11 mouse cellular contexts compared by ENCODE assay signal in the genomic region with DNA sequence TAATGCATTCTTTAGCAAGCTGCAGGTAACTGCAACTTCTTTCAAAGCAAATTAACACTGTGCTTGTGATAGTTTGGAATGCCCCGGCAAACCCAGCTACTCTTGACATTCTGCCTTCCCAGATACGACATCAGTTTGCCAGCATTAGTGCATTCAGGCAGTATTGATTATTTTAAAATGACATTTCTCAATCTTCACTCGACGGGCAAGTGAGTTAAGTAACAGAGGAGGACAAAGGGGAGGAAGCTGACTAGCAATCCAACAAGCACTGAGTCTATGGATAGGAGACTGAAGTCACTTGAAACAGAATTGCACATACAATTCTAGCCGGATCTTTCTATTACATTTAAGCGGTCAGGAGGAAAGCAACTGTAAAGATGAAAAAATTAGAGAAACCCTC. TPM values are rescaled to one million over a fixed set of nuclear protein-coding genes. Genes with fewer than 3 reads are reported as not detected.
DNase-seq lines count a peak whose midpoint lies in the region; ATAC-seq and TF ChIP-seq lines count a peak whose summit lies in the region.
"Had no signal": no experiment of that assay in that cellular context is flagged by ENCODE, and none has a peak within 500 bp of the region (broad histone marks: within the 10 kb centered on the region; RNA-seq: fewer than 3 reads in every experiment).

No protein-coding gene starts in this region.

- peaks cover 5% of the 10 kb centered on the region; the same call in 1 of the 2 replicates for H3K27me3 ChIP-seq in heart, postnatal 0 days (ENCODE audit: control insufficient read depth, insufficient read depth, low read length)
- no peaks in the 10 kb centered on the region for H3K27me3 ChIP-seq in embryonic facial prominence, embryonic 12.5 days
- no peaks in the 10 kb centered on the region for H3K27me3 ChIP-seq in intestine, embryonic 15.5 days (replicated peaks)
- no peaks in the 10 kb centered on the region for H3K27me3 ChIP-seq in midbrain, embryonic 15.5 days (replicated peaks)

- no peak overlapping the region for H3K27ac ChIP-seq in heart, postnatal 0 days (ENCODE audit: low read depth)
- H3K27ac ChIP-seq in embryonic facial prominence, embryonic 12.5 days = no peak overlapping the region
- H3K27ac ChIP-seq in intestine, embryonic 15.5 days = no peak overlapping the region
- H3K27ac ChIP-seq in midbrain, embryonic 15.5 days = no peak overlapping the region

- H3K4me2 ChIP-seq in heart, postnatal 0 days (ENCODE audit: low read depth, low read length) = peak overlapping the region; percentile 83; the same call in 1 of the 2 replicates
- H3K4me2 ChIP-seq in embryonic facial prominence, embryonic 12.5 days (replicated peaks) = peak overlapping the region; percentile 80; the same call in 1 of the 2 replicates
- peak overlapping the region; percentile 61; the same call in 1 of the 2 replicates for H3K4me2 ChIP-seq in intestine, embryonic 15.5 days (replicated peaks)
- H3K4me2 ChIP-seq in midbrain, embryonic 15.5 days = peak overlapping the region; percentile 83; the same call in 1 of the 2 replicates

- H3K36me3 ChIP-seq in heart, postnatal 0 days (replicated peaks; ENCODE audit: control insufficient read depth, insufficient read depth, low read length) = no peaks in the 10 kb centered on the region
- no peaks in the 10 kb centered on the region for H3K36me3 ChIP-seq in embryonic facial prominence, embryonic 12.5 days
- H3K36me3 ChIP-seq in intestine, embryonic 15.5 days = no peaks in the 10 kb centered on the region
- H3K36me3 ChIP-seq in midbrain, embryonic 15.5 days (replicated peaks) = no peaks in the 10 kb centered on the region

- no peak for ATAC-seq in heart, postnatal 0 days (ENCODE audit: insufficient read depth, low read depth)
- ATAC-seq in embryonic facial prominence, embryonic 12.5 days (ENCODE audit: insufficient number of reproducible peaks, insufficient read depth, low FRiP score, low TSS enrichment) = no peak
- ATAC-seq in intestine, embryonic 15.5 days = no peak
- ATAC-seq in midbrain, embryonic 15.5 days (replicated peaks) = no peak

- TF ChIP-seq EP300 in heart, postnatal 0 days (IDR thresholded peaks at IDR 0.05; ENCODE audit: low read depth) = no peak

- no peak overlapping the region; the same call in 1 of the 2 replicates for H3K4me3 ChIP-seq in heart, postnatal 0 days (ENCODE audit: low read depth, low read length)
- H3K4me3 ChIP-seq in embryonic facial prominence, embryonic 12.5 days = no peak overlapping the region
- no peak overlapping the region for H3K4me3 ChIP-seq in intestine, embryonic 15.5 days (replicated peaks)
- H3K4me3 ChIP-seq in midbrain, embryonic 15.5 days = peak overlapping the region; percentile 91; the same call in 1 of the 2 replicates

- H3K9me3 ChIP-seq in heart, postnatal 0 days (replicated peaks; ENCODE audit: control insufficient read depth, low read length) = no peaks in the 10 kb centered on the region
- H3K9me3 ChIP-seq in embryonic facial prominence, embryonic 12.5 days = no peaks in the 10 kb centered on the region
- H3K9me3 ChIP-seq in intestine, embryonic 15.5 days = no peaks in the 10 kb centered on the region
- H3K9me3 ChIP-seq in midbrain, embryonic 15.5 days = no peaks in the 10 kb centered on the region

- peaks cover 10% of the 10 kb centered on the region for H3K4me1 ChIP-seq in heart, postnatal 0 days (ENCODE audit: control insufficient read depth, insufficient read depth)
- H3K4me1 ChIP-seq in embryonic facial prominence, embryonic 12.5 days = peaks cover 13% of the 10 kb centered on the region
- peaks cover 7% of the 10 kb centered on the region; the same call in 1 of the 2 replicates for H3K4me1 ChIP-seq in intestine, embryonic 15.5 days (replicated peaks)
- peaks cover 14% of the 10 kb centered on the region for H3K4me1 ChIP-seq in midbrain, embryonic 15.5 days

- H3K9ac ChIP-seq in heart, postnatal 0 days (replicated peaks; ENCODE audit: low read depth, low read length) = no peak overlapping the region
- H3K9ac ChIP-seq in embryonic facial prominence, embryonic 12.5 days = no peak overlapping the region
- no peak overlapping the region for H3K9ac ChIP-seq in intestine, embryonic 15.5 days
- no peak overlapping the region for H3K9ac ChIP-seq in midbrain, embryonic 15.5 days

- DNase-seq in heart, postnatal 0 days (ENCODE audit: low spot score) = no peak
- no peak for DNase-seq in heart, adult 9 months (ENCODE audit: low spot score in 2 of 2)
- no peak for DNase-seq in T-cell, adult 2 months (ENCODE audit: low spot score)
- DNase-seq in right cerebral cortex, postnatal 4 days = no peak
- DNase-seq: adrenal gland, postnatal 25 days; cerebellum, postnatal 25 days; right cerebral cortex, postnatal 14 days; thymus, postnatal 25 days had no signal

- no peak for TF ChIP-seq CTCF in heart, postnatal 0 days (IDR thresholded peaks at IDR 0.05; ENCODE audit: low read depth)

- WGBS in heart, postnatal 0 days = 79% methylated on average over 6 of the region's 6 CpGs
- WGBS in embryonic facial prominence, embryonic 12.5 days = 82% methylated on average over 6 of the region's 6 CpGs
- WGBS in intestine, embryonic 15.5 days = 74% methylated on average over 6 of the region's 6 CpGs
- WGBS in midbrain, embryonic 15.5 days = 83% methylated on average over 6 of the region's 6 CpGs

RNA-seq across cellular contexts. Expression of a gene that starts 19.5 kb away (rescaled TPM):
- 24.1 and 27.7 TPM in 2 replicates for total RNA-seq in heart, postnatal 0 days (2014; rRNA removed; ENCODE audit: low replicate concordance)
- polyA plus RNA-seq in heart, postnatal 0 days (2015; fragmentation: Nextera tagmentation; extraction: Ambion mirVana) = 37.7 and 40.1 TPM in 2 replicates
- polyA plus RNA-seq in embryonic facial prominence, embryonic 12.5 days (2016; fragmentation: Nextera tagmentation; extraction: Ambion mirVana) = 103 and 104 TPM in 2 replicates
- polyA plus RNA-seq in intestine, embryonic 15.5 days (2015; fragmentation: Nextera tagmentation; extraction: Ambion mirVana) = 157 and 159 TPM in 2 replicates
- polyA plus RNA-seq in midbrain, embryonic 15.5 days (2015; fragmentation: Nextera tagmentation; extraction: Ambion mirVana) = 132 and 135 TPM in 2 replicates
